Mouse (Mus musculus): ENCODE data around the gene Kcnn4. TPM values are rescaled to one million over a fixed set of nuclear protein-coding genes. Genes with fewer than 3 reads are reported as not detected.
"Not testable (repeated sequence)": the region's sequence is repeated elsewhere in the genome, so short reads cannot be mapped to it uniquely, and the experiment has no call there.

The Kcnn4 gene
- total RNA-seq, 2 experiments from 2014 or later: 0.41 to 0.81 TPM

DNA sequence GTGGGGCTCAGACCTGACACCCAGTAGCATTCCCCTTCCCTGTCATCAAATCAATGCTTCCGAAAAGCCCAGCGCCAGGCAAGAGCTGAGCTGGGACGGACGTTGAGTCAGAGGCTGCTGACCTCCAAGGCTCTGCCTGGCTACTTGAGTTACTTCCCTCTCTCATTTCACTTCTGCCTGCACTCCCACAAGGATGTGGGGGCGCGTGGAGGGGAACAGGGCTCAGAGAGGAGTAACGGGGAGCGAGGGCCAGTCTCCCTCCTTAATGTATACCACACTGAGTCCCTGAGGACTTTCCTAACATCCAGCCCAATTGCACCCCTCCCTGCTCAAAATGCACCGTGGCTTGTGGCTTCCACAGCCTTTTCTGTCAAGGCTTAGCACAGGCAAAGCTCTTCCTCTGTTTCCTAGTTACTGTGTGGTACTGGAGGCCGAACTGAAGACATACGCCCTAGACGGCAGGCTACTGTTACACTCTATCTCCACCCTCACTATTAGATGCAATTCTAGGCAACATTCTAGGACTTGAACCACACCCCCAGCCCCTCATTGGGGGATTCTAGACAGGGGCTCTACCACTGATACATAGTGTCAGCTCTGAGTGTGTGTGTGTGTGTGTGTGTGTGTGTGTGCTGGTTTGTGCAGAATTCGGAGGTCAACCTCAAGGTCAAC, 19.6 kb downstream of the Kcnn4 start:
- no peak for DNase-seq (ENCODE audit: low spot score in 2 of 2)

DNA sequence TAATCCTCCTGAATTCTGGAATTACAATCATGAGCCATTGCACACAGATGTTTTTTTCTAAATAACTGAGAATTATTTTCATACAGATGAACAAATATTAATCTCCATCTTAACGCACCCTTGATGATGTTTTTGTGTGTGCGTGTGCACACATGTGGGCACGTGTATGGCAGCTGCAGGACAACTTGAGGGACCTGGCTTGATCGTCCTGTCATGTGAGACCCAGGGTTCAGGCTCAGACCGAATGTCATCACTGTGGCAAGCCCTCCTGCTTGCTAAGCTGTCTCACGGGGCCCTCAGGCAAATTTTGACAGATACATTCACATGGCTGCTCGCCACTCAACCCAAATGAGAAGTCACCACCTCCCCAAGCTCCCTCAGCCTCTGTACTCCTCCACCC, 20.4 kb downstream of the Kcnn4 start:
- DNase-seq (ENCODE audit: low spot score in 2 of 2): no peak

DNA sequence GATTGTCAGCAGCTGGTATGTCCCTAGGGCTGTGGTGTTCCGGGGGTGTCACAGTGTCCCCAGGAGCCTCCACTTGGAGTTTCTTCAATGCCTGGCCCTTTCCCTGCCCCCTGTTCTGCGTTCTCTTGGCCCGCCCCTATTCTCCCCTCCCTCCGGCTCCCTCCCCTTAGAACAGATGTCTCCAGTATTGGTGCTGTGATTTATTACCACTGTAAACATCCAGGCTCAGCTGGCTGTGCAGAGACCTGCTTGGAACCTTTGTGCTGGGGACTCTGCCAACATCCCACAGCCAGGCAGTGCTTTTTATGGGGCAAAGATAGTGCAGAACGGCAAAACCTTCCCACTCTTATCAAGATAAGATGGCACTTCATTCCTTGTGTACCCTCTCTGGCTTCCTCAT, 21.0 kb downstream of the Kcnn4 start:
- DNase-seq (ENCODE audit: low spot score in 2 of 2): no peak

DNA sequence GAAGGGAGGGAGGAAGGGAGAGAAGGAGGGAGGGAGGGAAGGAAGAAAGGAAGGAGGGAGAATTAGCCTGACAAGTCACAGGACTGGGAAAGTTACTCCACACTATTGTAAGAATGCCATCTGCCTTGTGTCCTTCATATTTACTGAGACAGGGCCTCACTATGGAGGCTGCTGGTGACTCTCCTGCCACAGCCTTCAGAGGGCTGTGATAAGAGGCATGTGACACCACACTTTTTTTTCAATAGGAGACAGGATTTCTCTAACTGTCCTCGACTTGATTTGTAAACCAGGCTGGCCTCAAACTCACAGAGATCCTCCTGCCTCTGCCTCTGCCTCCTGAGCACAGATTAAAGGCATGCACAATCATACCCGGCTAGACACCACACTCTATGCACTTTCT, 21.6 kb downstream of the Kcnn4 start:
- DNase-seq (ENCODE audit: low spot score in 2 of 2): no peak

DNA sequence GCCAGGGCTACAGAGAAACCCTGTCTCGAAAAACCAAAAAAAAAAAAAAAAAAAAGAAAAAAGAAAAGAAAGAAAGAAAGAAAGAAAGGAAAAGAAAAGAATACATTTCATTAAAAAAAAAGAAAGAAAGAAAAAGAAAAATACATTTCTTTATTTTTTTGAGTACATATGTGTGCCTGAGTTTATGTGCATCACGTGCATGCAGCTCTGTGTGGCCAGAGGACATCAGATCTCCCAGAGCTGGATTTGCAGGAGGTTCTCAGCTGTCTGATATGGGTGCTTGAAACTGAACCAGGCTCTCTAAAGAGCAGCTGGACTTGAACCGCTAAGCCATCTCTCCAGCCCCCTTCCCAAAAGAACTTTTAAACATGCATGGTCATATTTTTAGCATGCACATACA, 24.0 kb downstream of the Kcnn4 start:
- DNase-seq (ENCODE audit: low spot score in 2 of 2): no peak

DNA sequence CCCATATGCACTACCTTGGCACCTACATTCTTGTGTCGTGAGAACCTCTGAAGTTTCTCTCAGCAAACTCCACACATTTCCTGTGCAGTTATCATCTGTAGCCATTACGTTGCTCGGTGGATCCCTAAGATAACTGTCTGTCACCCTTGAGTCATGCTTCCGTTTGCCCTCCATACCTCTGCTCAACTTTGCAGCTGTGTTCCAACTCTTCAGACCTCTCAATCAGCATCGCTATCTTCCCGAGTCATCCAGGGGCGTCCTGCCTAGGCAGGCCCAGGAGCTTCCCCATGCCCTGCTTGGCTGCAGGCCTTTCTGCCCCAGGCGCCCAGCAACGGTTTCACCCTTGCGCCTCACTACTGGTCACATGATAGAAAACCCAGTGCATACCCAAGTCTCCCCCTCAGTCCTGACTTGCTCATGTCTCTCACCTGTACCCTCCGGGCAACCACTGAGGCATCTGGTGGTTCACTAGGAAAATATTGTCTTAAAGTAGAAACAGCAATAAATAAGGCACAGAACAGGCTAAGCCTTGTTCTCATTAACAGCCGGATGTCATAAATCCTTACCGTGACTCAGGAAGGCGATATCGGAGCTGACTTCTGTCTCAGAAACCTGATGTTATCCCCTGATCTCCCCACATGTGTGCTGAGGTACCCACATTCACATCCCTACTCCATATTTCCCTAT, 24.6 kb downstream of the Kcnn4 start:
- no peak for DNase-seq (ENCODE audit: low spot score in 2 of 2)

DNA sequence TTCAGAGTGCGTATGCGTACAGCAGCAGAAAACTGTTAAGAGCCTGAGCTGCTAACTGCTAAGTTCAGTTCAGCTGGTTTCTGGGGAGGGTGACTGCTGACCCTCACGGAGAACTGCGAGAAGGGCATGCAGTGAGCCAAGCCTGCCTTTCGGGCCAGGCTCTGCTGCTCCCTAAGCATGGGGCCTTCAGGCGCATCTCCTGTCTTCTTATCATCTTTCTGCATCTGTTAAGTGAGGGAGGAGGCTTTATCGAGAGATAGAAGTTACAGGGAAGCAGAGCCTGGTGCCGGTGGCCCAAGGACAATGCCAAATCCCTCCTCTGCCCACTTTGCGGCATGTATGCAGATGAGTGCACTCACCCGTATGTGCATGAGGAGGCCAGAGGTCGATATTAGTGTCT, 26.8 kb downstream of the Kcnn4 start:
- DNase-seq (ENCODE audit: low spot score in 2 of 2): no peak

DNA sequence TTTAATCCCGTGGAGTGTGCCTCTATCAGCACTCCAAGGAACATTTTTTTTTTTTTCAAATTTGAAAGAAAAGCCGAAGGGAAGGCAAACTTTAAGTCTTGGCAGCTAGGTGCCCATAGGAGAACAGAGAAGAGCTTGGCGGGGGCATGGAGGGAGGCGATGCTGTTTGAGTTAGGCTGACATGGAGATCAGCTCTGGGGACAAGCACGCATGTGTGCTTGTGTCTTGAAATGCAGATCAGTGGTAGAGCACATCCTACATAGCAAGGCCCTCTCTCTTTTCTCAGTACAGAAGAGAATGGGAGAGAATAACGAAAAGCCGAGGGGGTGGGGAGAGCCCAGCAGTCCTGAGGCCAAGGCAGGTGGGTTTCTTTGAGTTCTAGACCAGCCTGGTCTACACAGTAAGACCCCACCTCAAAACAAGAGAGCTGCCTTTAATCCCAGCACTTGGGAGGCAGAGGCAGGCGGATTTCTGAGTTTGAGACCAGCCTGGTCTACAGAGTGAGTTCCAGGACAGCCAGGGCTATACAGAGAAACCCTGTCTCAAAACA, 28.4 kb downstream of the Kcnn4 start:
- no peak for DNase-seq (ENCODE audit: low spot score in 2 of 2)

DNA sequence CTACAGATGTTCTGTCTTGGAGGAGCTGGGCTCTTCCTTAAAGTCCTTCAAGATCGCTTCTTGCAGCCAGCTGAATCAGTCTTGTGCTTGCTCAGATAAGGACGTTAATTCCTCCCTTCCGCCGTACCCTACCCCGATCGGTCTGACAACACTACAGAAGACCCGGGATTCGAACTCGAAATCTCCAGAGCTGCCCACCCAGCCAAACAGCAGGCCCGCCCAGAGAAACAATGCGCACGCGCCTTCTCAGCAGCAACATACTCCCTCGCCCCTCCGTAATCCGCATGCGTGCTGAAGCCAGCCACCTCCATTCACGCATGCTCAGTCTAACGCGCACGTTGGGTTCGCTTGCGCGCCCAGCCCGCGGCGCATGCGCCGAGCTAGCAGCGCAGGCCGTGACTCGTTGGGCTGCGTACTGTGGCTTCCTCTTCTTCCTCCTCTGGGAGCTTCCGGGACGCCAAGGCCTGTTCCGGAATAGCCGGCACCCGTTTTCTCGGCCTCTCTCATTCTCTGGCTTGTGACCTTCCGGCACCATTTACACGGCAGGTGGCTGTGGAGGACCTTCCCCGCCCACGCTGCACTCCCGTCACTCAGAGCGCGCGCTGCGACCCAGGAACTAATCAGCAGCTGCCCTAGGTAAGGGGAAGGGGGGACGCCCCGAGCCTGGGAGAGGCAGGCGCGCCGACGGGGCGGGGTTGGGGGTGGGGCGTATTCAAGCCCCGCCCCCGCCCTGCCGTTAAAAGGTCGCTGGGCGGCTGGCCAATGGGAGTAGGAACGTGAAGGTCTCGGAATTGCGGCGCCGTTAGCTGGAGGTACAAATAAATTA, 29.4 kb downstream of the Kcnn4 start, which contains the start of gene Smg9:
Smg9 (plus strand) TSS at position 364 of the 826 bp plus-strand sequence.
- DNase-seq (ENCODE audit: low spot score in 2 of 2): peak; percentile 96 to 99

DNA sequence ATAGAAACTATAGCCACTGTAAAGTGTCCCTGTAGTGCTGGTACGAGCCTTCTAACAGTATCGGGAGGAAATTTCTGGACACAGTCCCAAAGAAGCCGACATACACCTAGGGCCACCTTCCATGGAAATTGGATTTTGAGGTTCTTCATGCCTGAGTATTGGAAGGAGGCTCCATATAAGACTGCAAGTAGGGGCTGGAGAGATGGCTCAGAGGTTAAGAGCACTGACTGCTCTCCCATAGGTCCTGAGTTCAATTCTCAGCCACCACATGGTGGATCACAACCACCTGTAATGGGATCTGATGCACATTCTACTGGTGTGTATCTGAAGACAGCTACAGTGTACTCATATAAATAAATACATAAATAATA, 30.0 kb downstream of the Kcnn4 start:
- no peak for DNase-seq (ENCODE audit: low spot score in 2 of 2)

DNA sequence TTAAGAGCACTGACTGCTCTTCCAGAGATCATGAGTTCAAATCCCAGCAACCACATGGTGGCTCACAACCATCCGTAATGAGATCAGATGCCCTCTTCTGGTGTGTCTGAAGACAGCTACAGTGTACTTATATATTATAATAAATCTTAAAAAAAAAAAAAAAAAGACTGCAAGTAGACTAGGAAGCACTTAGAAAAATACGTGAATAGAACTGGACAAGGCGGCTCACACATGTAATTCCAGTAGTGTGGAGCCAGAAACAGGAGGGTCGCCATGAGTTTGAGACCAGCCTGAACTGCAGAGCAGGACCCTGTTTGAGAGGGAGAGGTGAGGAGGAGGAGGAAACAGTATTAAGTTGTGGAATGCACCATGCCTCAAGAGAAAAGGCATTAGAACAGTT, 30.4 kb downstream of the Kcnn4 start:
- DNase-seq (ENCODE audit: low spot score in 2 of 2): not testable (repeated sequence)

DNA sequence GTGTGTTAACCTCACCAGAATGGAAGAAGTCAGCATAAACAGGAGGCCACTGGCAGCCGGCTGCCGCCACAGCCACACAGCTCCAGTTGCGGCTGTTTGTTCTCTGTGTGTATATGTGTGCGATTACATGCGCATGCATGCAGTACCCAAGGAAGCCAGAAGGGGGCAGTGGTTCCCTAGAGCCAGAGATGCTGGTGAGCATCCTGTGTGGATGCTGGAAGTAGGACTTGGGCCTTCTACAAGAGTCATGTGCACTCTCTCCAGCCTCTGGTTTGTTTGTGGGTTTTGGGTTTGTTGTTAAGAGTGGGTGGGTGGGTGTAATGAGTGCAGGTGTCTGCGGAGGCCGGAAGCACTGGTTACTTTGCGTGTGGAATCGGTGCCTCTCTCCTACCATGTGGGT, 32.8 kb downstream of the Kcnn4 start:
- DNase-seq (ENCODE audit: low spot score in 2 of 2): no peak

DNA sequence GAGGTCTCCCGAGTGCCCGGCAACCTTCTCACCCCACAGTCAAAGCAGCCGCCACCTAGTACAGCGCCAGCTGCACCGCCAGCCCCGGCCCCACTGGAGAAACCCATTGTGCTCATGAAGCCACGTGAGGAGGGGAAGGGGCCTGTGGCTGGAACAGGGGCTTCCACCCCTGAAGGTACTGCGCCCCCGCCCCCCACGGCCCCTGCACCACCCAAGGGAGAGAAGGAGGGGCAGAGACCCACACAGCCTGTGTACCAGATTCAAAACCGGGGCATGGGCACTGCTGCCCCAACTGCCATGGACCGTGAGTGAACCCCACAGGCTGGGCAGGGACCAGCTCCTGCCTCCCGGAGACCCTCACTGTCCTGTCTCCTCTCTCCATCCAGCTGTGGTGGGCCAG, 35.6 kb downstream of the Kcnn4 start:
- no peak for DNase-seq (ENCODE audit: low spot score in 2 of 2)

DNA sequence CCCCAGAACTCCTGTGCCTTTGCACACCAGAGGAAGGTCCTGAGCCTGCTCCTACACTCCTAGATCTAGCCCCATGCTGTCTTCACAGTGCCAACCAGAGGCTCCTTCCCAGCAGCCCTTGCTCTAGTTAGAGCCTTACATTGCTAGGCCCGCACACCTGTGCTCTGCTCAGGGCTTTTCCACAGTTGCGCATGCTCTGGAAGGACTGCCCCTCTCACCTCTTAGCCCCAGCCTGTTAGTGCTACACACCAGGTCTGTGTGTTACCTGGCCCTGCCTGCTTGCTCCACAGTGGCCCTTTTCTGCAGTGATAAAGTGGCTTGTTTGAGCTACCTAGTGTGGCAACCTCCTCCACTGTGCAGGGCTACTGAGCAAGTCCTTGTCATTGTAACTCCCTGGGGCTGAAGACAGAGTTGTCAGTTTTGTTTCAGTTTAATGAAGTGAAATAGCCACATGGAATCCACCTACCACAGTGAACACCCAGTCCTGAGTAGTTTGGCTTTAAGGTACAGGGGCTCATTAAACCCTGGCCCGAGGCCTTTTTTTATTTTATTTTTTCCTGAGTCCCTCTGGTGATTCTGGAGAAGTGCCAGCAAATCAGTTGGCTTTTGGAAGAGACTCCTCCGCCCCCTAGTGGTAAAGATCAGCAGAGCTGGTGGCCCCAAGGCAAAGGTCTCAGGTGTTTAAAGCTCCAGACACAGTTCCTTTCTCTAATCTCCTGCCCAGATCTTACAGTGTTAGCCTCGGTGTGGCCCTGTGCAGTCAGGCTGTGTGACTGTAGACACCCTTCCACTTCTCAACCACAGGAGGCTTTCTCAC, 36.7 kb downstream of the Kcnn4 start:
- peak; percentile 61 to 77 for DNase-seq (ENCODE audit: low spot score in 2 of 2)

DNA sequence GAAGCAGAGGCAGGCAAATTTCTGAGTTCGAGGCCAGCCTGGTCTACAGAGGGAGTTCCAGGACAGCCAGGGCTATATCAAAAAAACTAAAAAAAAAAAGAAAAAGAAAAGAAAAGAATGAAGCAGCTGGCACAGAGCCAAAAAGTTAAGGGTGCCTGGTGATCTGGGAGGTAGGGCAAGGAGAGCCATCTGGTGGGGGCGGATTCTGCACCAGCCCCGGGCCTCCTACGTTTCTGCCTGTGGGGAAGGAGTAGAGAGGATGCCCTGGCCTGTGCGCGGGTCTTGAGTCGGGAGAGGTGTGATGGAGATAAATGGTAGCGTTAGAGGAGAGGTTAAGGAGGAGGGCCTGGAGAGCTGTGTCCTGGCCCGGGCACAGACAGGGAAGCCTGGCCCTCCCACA, 38.1 kb downstream of the Kcnn4 start:
- DNase-seq (ENCODE audit: low spot score in 2 of 2): no peak

DNA sequence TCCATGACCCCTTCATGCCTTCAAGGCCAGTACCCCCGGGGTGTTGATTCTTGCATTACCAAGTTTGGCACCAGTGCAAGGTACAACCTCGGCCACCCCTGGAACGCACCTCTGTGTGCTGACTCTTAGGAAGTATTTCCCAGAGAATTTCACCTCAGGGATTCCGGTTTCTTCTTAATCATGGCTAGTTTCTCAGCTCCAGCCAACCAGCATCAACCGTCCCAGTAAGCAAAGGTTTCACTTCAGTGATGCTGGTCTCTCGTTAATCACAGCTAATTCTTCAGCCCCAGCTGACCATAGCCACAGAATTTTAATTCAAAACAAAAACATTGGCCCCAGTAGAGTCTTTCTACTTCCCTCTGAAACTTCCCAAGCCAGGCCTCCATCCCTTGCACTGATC, 40.1 kb downstream of the Kcnn4 start:
- DNase-seq (ENCODE audit: low spot score in 2 of 2): no peak

DNA sequence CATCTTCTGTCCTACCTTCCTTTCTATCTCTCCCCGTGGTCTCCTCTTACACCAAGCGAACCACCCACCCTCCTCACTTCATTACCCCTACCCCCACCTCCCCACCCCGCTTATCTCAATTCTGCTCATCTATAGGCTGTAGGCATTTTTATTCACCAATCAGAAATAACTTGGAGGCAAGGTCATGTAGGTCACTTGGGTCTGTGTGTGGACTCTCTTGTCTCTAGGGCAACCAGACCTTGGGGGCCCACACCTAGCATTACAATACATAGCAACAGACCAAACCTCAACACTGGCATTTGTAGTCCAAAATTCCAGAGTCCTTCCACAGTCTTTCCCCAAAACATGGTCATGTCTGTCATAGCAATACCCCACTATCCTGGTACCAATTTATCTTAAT, 40.8 kb downstream of the Kcnn4 start:
- DNase-seq (ENCODE audit: low spot score in 2 of 2): no peak

DNA sequence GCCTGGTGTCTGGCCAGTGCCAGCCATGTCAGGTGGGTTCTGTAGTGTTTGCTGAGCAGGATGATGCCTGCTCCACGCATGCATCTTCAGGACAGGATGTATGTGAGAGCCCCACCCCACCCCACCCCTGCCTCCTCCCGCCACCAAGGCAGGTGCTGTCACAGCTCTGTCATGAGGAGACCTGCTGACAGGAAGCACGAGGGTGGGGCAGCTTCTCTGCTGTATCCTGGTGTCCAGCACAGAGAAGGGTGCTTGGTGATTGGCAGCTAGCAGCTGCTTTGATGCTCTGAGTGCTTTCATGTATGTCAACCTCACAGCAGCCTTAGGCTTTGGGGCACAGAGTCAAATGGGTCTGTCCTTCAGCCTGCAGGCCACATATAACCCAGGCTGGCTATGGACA, 43.6 kb downstream of the Kcnn4 start:
- no peak for DNase-seq (ENCODE audit: low spot score in 2 of 2)

DNA sequence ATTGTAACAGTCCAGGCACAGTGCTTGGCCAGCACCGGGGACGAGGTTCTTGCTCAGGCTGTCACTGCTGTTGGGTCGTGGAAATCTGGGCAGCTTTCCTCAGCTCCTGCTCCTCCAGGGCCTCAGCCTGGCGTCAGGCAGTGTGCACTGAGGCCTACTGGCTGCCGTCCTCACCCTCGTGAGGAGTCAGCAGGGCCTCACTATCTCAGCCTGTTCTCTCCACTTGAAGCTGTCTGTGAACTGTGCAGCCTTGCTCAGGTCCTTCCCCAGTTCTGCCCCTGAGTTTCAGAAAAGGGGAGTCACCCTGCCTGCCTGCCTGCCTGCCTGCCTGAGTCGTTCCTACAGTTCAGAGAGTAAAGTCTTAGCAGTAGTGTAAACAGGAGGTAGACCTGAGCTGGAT, 45.2 kb downstream of the Kcnn4 start:
- DNase-seq (ENCODE audit: low spot score in 2 of 2): no peak

DNA sequence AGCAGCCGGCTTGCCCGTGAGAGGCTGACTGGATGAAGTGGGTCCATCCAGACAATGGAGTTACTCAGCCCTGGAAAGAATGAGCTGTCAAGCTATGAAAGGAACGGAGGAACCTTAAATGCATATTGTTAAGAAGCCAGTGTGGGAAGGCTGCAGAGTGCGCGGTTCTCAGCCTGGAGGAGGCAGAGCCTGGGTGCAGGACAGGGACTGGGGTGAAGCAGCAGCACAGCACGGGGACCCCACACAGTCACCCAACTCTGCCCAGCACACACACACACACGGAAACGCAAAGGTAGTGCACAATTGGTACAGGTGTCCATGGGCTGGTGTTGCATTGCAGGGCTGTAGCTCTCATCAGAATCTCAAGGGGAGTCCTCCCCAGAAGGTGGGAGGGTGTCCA, 49.5 kb downstream of the Kcnn4 start:
- DNase-seq (ENCODE audit: low spot score in 2 of 2): no peak

DNA sequence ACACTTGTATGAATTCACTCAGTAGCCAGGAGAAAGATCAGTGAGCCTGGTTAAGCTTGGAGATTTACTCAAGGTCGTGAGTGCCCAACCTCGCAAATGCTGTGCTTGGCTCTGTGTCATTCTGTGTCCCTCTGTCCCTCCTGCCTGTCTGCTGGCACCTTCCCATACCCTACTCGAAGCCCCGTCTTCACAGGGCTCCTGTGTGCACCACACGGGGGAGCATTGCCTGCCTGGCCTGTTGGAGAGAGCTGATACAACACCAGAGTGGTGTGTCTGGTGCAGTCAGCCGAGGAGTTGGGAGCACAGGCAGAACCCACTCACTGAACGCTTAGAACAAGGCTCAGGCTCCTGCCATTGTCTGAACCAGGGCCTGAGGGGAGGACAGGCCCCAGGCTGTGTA, 51.6 kb downstream of the Kcnn4 start:
- DNase-seq (ENCODE audit: low spot score in 2 of 2): no peak
